Mouse (Mus musculus) liver, postnatal 0 days (tissue): ENCODE data around the gene Sdhaf1.

Experiments used
- CTCF ChIP-seq: sonication (generic); IDR thresholded peaks from 2 replicates; pipeline ENCODE4 v1.5.1; 2016; ENCODE audit warnings: antibody characterized with exemption, low read depth
- EP300 ChIP-seq: IDR thresholded peaks from 2 replicates; pipeline ENCODE4 v1.6.1; 2016; ENCODE audit warnings: antibody characterized with exemption, low read depth, mild to moderate bottlenecking

DNA sequence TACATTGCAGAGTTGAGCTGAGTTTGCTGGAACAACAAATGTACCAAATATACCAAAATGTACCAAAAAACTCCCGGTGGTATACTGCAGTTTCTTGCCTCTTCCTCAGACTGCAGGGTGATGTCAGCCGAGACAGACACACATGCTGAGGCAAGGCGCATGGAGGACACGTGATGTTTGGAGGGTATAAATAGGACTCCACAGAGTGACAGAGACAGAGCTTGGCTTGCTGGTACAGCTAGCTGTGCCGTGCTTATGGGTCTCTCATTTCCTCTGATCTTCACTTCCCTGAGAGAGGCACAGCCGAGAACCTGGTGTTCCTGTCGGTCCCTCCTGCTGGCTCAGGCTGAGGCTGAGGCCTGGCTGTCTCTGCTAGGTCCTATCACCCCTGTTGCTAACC lies 41.0 kb downstream of the Sdhaf1 start:
- TF ChIP-seq CTCF (no peak), EP300 (no peak)
